Mouse (Mus musculus) neutrophil, adult 65 days (primary cell): ENCODE measurements around the gene March10. TPM values are rescaled to one million over a fixed set of nuclear protein-coding genes. Genes with fewer than 3 reads are reported as not detected.

Experiments
- total RNA-seq: library from RNA; stranded (reverse); gene quantifications from 2 replicates; pipeline ENCODE4 v1.2.4, GENCODE M21; 2023

The March10 gene
- total RNA-seq = not detected in 2 replicates

DNA sequence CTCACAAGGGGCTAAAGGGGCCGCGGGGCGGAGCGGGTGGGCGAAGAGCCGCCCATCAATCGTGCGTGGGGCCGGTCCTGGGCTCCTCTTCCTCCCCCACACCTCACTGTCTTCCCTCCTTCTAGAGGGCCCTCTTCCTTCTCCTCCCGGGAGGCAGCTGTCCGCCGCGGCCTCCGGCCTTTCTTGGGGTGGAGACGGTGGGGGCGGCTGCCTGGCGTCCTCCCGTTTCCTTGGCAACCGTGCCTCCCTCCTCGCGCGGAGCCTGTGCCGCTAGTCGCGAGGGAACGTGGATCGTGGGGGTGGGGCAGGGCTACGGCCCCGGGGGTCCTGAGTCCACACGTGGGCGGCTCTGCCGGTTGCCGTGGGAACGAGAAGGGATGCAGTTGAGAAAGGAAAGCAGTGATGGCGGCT, at the start of gene March10:
Gene March10, minus strand, starts transcription at position 239 of the 411 bp plus-strand sequence.

Other genes with a start within 250 kb of the March10 start
- 0.54 and 0.91 TPM in 2 replicates for gene Mrc2, start 164.1 kb downstream of the March10 start, total RNA-seq
- gene Tanc2, start 133.3 kb upstream of the March10 start, total RNA-seq = 1.7 and 3.9 TPM in 2 replicates